Mouse (Mus musculus) megakaryocyte, embryonic 14.5 days (primary cell): ENCODE measurements around the gene Coro1b. TPM values are rescaled to one million over a fixed set of nuclear protein-coding genes. Genes with fewer than 3 reads are reported as not detected.
A peak's percentile ranks its signal among the peaks of the same experiment; 100 is the strongest.

Experiments
- H3K27me3 ChIP-seq: replicated peaks from 2 replicates; pipeline ENCODE3; 2012; ENCODE audit warnings: inconsistent platforms
- H3K36me3 ChIP-seq: replicated peaks from 2 replicates; pipeline ENCODE3; 2012; ENCODE audit warnings: low read length, inconsistent platforms, mixed read lengths
- H3K4me1 ChIP-seq: 2 replicates; pipeline ENCODE4 v1.6.1; 2012; ENCODE audit warnings: inconsistent platforms
- H3K4me3 ChIP-seq: replicated peaks from 2 replicates; pipeline ENCODE3; 2012; ENCODE audit warnings: moderate library complexity, mild to moderate bottlenecking, inconsistent platforms
- H3K9me3 ChIP-seq: 2 replicates; pipeline ENCODE4 v1.6.1; 2012; ENCODE audit warnings: inconsistent platforms
- FLI1 ChIP-seq: IDR thresholded peaks from 2 replicates; pipeline ENCODE4 v1.6.1; 2012; ENCODE audit warnings: low read length, inconsistent platforms, mixed read lengths
- GATA1 ChIP-seq: IDR thresholded peaks from 3 replicates; pipeline ENCODE4 v1.6.1; 2012; ENCODE audit warnings: mixed read lengths, low read length, inconsistent platforms, borderline replicate concordance
- polyA plus RNA-seq: library from polyadenylated mRNA; stranded (reverse); fragments of >175 nt; gene quantifications from 2 replicates; pipeline ENCODE4 v1.2.3, GENCODE M21; 2012; ENCODE audit warnings: low replicate concordance; ENCODE audit not compliant: insufficient read depth

Gene Coro1b
- polyA plus RNA-seq, 1 experiment, result 364 TPM

GRCm38 (mm10) chr19:4140147-4140546 is 8.3 kb upstream of the Coro1b start:
- Histone ChIP-seq H3K9me3 (no peaks in the 10 kb centered on the region), H3K27me3 (peaks cover 42% of the 10 kb centered on the region), H3K4me3 (no peak overlapping the region), H3K36me3 (no peaks in the 10 kb centered on the region), H3K4me1 (peaks cover 65% of the 10 kb centered on the region)
- TF ChIP-seq GATA1, result no peak
- TF ChIP-seq FLI1, result no peak

- peaks cover 40% of the 10 kb centered on the region for H3K27me3 ChIP-seq
- peaks cover 2% of the 10 kb centered on the region for H3K36me3 ChIP-seq
- H3K9me3 ChIP-seq, result no peaks in the 10 kb centered on the region; the same call in 1 of the 2 replicates
- no peak for TF ChIP-seq FLI1
- TF ChIP-seq GATA1, result no peak
- peaks cover 69% of the 10 kb centered on the region for H3K4me1 ChIP-seq
- no peak overlapping the region for H3K4me3 ChIP-seq
These were observed 5.8 kb upstream of the Coro1b start for GRCm38 (mm10) chr19:4142416-4143173.

- H3K9me3 ChIP-seq, result no peaks in the 10 kb centered on the region; the same call in 1 of the 2 replicates
- H3K27me3 ChIP-seq, result peaks cover 35% of the 10 kb centered on the region
- H3K4me1 ChIP-seq, result peaks cover 68% of the 10 kb centered on the region
- TF ChIP-seq GATA1 (no peak), FLI1 (no peak)
- H3K4me3 ChIP-seq, result no peak within 1 kb of the TSS
- H3K36me3 ChIP-seq, result peaks cover 2% of the 10 kb centered on the region
These were observed 4.6 kb upstream of the Coro1b start, which contains the start of gene Cabp4 for GRCm38 (mm10) chr19:4143759-4144268. TSS of gene Cabp4 (minus strand) at chr19:4144033.

- Histone ChIP-seq H3K4me3 (no peak overlapping the region), H3K4me1 (peaks cover 69% of the 10 kb centered on the region), H3K36me3 (peaks cover 11% of the 10 kb centered on the region), H3K27me3 (peaks cover 30% of the 10 kb centered on the region), H3K9me3 (no peaks in the 10 kb centered on the region; the same call in 1 of the 2 replicates)
- TF ChIP-seq GATA1 (no peak), FLI1 (no peak)
These were observed 3.6 kb upstream of the Coro1b start for GRCm38 (mm10) chr19:4144550-4145498.

GRCm38 (mm10) chr19:4145936-4146335 is 2.5 kb upstream of the Coro1b start:
- H3K9me3 ChIP-seq, result no peaks in the 10 kb centered on the region; the same call in 1 of the 2 replicates
- H3K4me3 ChIP-seq, result no peak overlapping the region
- peaks cover 73% of the 10 kb centered on the region for H3K4me1 ChIP-seq
- peaks cover 22% of the 10 kb centered on the region for H3K36me3 ChIP-seq
- TF ChIP-seq FLI1 (no peak), GATA1 (no peak)
- H3K27me3 ChIP-seq, result peaks cover 20% of the 10 kb centered on the region

GRCm38 (mm10) chr19:4146366-4147021 is 1.9 kb upstream of the Coro1b start:
- H3K9me3 ChIP-seq, result no peaks in the 10 kb centered on the region; the same call in 1 of the 2 replicates
- H3K27me3 ChIP-seq, result peaks cover 15% of the 10 kb centered on the region
- TF ChIP-seq FLI1, result no peak
- no peak for TF ChIP-seq GATA1
- H3K4me1 ChIP-seq, result peaks cover 79% of the 10 kb centered on the region
- H3K36me3 ChIP-seq, result peaks cover 28% of the 10 kb centered on the region
- H3K4me3 ChIP-seq, result no peak overlapping the region

- TF ChIP-seq GATA1, result no peak
- TF ChIP-seq FLI1, result no peak
- Histone ChIP-seq H3K36me3 (peaks cover 33% of the 10 kb centered on the region), H3K4me1 (peaks cover 84% of the 10 kb centered on the region), H3K9me3 (no peaks in the 10 kb centered on the region; the same call in 1 of the 2 replicates), H3K4me3 (no peak overlapping the region), H3K27me3 (peaks cover 13% of the 10 kb centered on the region)
These were observed 1.4 kb upstream of the Coro1b start for GRCm38 (mm10) chr19:4147022-4147405.

GRCm38 (mm10) chr19:4147782-4148490 is 483 bp upstream of the Coro1b start:
- Histone ChIP-seq H3K27me3 (peaks cover 6% of the 10 kb centered on the region), H3K9me3 (no peaks in the 10 kb centered on the region; the same call in 1 of the 2 replicates), H3K4me1 (peaks cover 85% of the 10 kb centered on the region), H3K36me3 (peaks cover 42% of the 10 kb centered on the region), H3K4me3 (peak overlapping the region; percentile 92)
- TF ChIP-seq FLI1 (no peak), GATA1 (no peak)

- Histone ChIP-seq H3K4me1 (peaks cover 87% of the 10 kb centered on the region), H3K9me3 (no peaks in the 10 kb centered on the region; the same call in 1 of the 2 replicates), H3K27me3 (no peaks in the 10 kb centered on the region), H3K4me3 (peak overlapping the region; percentile 92), H3K36me3 (peaks cover 51% of the 10 kb centered on the region)
- no peak for TF ChIP-seq FLI1
- no peak for TF ChIP-seq GATA1
These were observed 400 bp downstream of the Coro1b start for GRCm38 (mm10) chr19:4148819-4149218.
